Mouse (Mus musculus): ENCODE measurements around the gene Ap3s2.

GRCm38 (mm10) chr7:79934862-79935510 lies 14.5 kb upstream of the Ap3s2 start, which contains the start of gene Arpin:
- no peak; the same call in 1 of the 2 replicates for TF ChIP-seq POLR2A (IDR thresholded peaks at IDR 0.05; ENCODE audit: insufficient read depth, low read depth, low read length)
- TF ChIP-seq CTCF (IDR thresholded peaks at IDR 0.05; ENCODE audit: insufficient read depth, low read depth, low read length) = no peak
